Mouse (Mus musculus) heart, adult 8-10 months (tissue): ENCODE results near the gene Rnase13. TPM values are rescaled to one million over a fixed set of nuclear protein-coding genes. Genes with fewer than 3 reads are reported as not detected.

Experiments
- DNase-seq: peaks from one replicate; pipeline ENCODE4 v3.0.0; 2022; ENCODE audit warnings: low spot score
- total RNA-seq, 4 experiments: library from RNA; stranded (reverse); gene quantifications; 2 replicates each; pipeline ENCODE4 v1.2.4; 2022

Rnase13 gene
- total RNA-seq, 4 experiments from 2014 or later, result not detected

DNA sequence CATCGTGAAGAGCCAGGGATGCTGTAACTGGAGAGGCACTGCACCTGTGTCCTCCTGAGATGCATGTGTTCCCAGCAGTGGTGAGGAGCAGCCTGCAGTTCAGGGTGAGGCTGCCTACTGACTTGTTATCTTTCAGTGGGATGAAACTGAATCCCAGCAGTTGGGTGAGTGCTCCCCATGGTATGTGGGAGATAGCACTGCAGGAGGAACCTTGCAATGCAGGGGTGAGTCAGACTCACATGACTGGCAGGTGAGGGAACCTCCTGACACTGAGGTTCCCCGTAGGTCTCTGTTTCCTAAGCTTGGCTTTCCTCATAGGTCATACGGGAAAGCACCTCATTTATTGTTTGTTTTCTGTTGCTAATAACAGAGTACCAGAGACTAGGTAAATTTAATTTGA, 45.1 kb downstream of the Rnase13 start:
- DNase-seq, result no peak

- DNase-seq, result no peak
These were observed 50.8 kb downstream of the Rnase13 start for GRCm38 (mm10) chr14:51871741-51872140.

Other genes starting within 250 kb of the Rnase13 start
- not detected for gene Gm17079, start 227.3 kb downstream of the Rnase13 start, total RNA-seq
- not detected for gene Gm5800, start 205.6 kb downstream of the Rnase13 start, total RNA-seq
- gene Ang4, start 149.2 kb downstream of the Rnase13 start, total RNA-seq, result not detected
- not detected for gene AY358078, start 122.7 kb downstream of the Rnase13 start, total RNA-seq
- gene Ear6, start 69.1 kb downstream of the Rnase13 start, total RNA-seq, result not detected
- 10 to 100 TPM; 17.9 to 26.4 (median 22.7) TPM for gene Mettl17, start 37.9 kb downstream of the Rnase13 start, total RNA-seq
- gene Slc39a2, start 29.9 kb downstream of the Rnase13 start, total RNA-seq, result under 1 TPM in 2 of 4 experiments, not detected in 2; 0.17 to 0.44 TPM
- gene Ndrg2, start 8.6 kb downstream of the Rnase13 start, total RNA-seq, result 1,000 to 10,000 TPM; 1,477 to 1,608 (median 1,523) TPM
- gene Tppp2, start 4.3 kb downstream of the Rnase13 start, total RNA-seq, result not detected
- gene Arhgef40, start 61.9 kb upstream of the Rnase13 start, total RNA-seq, result 10 to 100 TPM; 20.4 to 31.0 (median 24.0) TPM
- gene Tmem253, start 92.9 kb upstream of the Rnase13 start, total RNA-seq, result 1 to 10 TPM; 1.6 to 4.4 (median 2.5) TPM
- gene Zfp219, start 98.0 kb upstream of the Rnase13 start, total RNA-seq, result 10 to 100 TPM; 22.5 to 29.9 (median 24.6) TPM
- gene Olfr221, start 119.7 kb upstream of the Rnase13 start, total RNA-seq, result not detected
- gene Hnrnpc, start 181.3 kb upstream of the Rnase13 start, total RNA-seq, result 100 to 1,000 TPM; 126 to 132 (median 128) TPM
- under 1 TPM in 3 of 4 experiments, not detected in 1; 0.31 to 0.41 (median 0.37) TPM for gene Rpgrip1, start 187.9 kb upstream of the Rnase13 start, total RNA-seq